ENCODE assay signal across 8 mouse cellular contexts in genomic region chr11:84168701-84169288, GRCm38 (mm10). TPM values are rescaled to one million over a fixed set of nuclear protein-coding genes. Genes with fewer than 3 reads are reported as not detected.
DNase-seq lines count a peak whose midpoint lies in the region; ATAC-seq lines count a peak whose summit lies in the region.

No protein-coding gene starts in this region.

- no peak overlapping the region for H3K4me2 ChIP-seq in midbrain, embryonic 11.5 days
- H3K4me2 ChIP-seq in liver, embryonic 16.5 days (ENCODE audit: low read depth, low read length): peak overlapping the region; percentile 13; the same call in 1 of the 2 replicates

- no peak overlapping the region for H3K9ac ChIP-seq in midbrain, embryonic 11.5 days (ENCODE audit: low read length)
- no peak overlapping the region for H3K9ac ChIP-seq in liver, embryonic 16.5 days (ENCODE audit: low read depth, low read length)

- no peak overlapping the region for H3K27ac ChIP-seq in midbrain, embryonic 11.5 days (ENCODE audit: low read depth, low read length)
- no peak overlapping the region for H3K27ac ChIP-seq in midbrain, embryonic 10.5 days (replicated peaks)
- H3K27ac ChIP-seq in liver, embryonic 16.5 days (ENCODE audit: low read length): no peak overlapping the region

- no peak overlapping the region for H3K4me3 ChIP-seq in midbrain, embryonic 11.5 days (ENCODE audit: low read depth, low read length)
- no peak overlapping the region for H3K4me3 ChIP-seq in midbrain, embryonic 10.5 days
- no peak overlapping the region for H3K4me3 ChIP-seq in liver, embryonic 16.5 days (ENCODE audit: low read depth, low read length)

- no peak for ATAC-seq in midbrain, embryonic 11.5 days (ENCODE audit: low FRiP score)
- peak; percentile 68 for ATAC-seq in liver, embryonic 16.5 days (ENCODE audit: low read depth)

- H3K9me3 ChIP-seq in midbrain, embryonic 11.5 days (ENCODE audit: control insufficient read depth, low read length): no peaks in the 10 kb centered on the region
- H3K9me3 ChIP-seq in midbrain, embryonic 10.5 days (replicated peaks): no peaks in the 10 kb centered on the region
- H3K9me3 ChIP-seq in liver, embryonic 16.5 days (replicated peaks; ENCODE audit: control insufficient read depth, low read length): no peaks in the 10 kb centered on the region

- peak; percentile 84 for DNase-seq in midbrain, embryonic 11.5 days (ENCODE audit: low spot score, missing footprints)
- no peak for DNase-seq in midbrain, embryonic 10.5 days (ENCODE audit: low spot score)
- peak; percentile 61 for DNase-seq in adrenal gland, postnatal 14 days
- DNase-seq in gastrocnemius, postnatal 25 days: peak; percentile 21
- DNase-seq in kidney, postnatal 14 days: peak; percentile 59
- DNase-seq in retina, postnatal 7 days (ENCODE audit: low read depth, low spot score): peak; percentile 9
- DNase-seq in spleen, postnatal 4 days (ENCODE audit: low spot score in 2 of 2): no peak

- WGBS in midbrain, embryonic 11.5 days: 24% methylated on average over 7 of the region's 7 CpGs
- 29% methylated on average over 7 of the region's 7 CpGs for WGBS in midbrain, embryonic 10.5 days
- 14% methylated on average over 7 of the region's 7 CpGs for WGBS in liver, embryonic 16.5 days (ENCODE audit: insufficient replicate concordance)

- H3K4me1 ChIP-seq in midbrain, embryonic 11.5 days (ENCODE audit: control insufficient read depth, insufficient read depth, low read length): no peaks in the 10 kb centered on the region
- H3K4me1 ChIP-seq in midbrain, embryonic 10.5 days: peaks cover 14% of the 10 kb centered on the region
- H3K4me1 ChIP-seq in liver, embryonic 16.5 days (ENCODE audit: control insufficient read depth, low read depth, low read length): no peaks in the 10 kb centered on the region

- no peaks in the 10 kb centered on the region for H3K27me3 ChIP-seq in midbrain, embryonic 11.5 days (ENCODE audit: control insufficient read depth, insufficient read depth, low read length)
- H3K27me3 ChIP-seq in midbrain, embryonic 10.5 days (ENCODE audit: low read depth, poor library complexity, severe bottlenecking): peaks cover 7% of the 10 kb centered on the region; the same call in 1 of the 2 replicates
- no peaks in the 10 kb centered on the region for H3K27me3 ChIP-seq in liver, embryonic 16.5 days (ENCODE audit: control insufficient read depth, insufficient read depth, low read depth, low read length)

- H3K36me3 ChIP-seq in midbrain, embryonic 11.5 days (ENCODE audit: control insufficient read depth, insufficient read depth, low read length): no peaks in the 10 kb centered on the region
- no peaks in the 10 kb centered on the region for H3K36me3 ChIP-seq in midbrain, embryonic 10.5 days
- H3K36me3 ChIP-seq in liver, embryonic 16.5 days (ENCODE audit: control insufficient read depth, insufficient read depth): no peaks in the 10 kb centered on the region

RNA-seq across cellular contexts. Expression of gene Gm11437, which starts 1.5 kb away (rescaled TPM):
- polyA plus RNA-seq in midbrain, embryonic 11.5 days (2014; fragmentation: Nextera tagmentation; extraction: Ambion mirVana): not detected in 2 replicates
- polyA plus RNA-seq in midbrain, embryonic 10.5 days (2016; fragmentation: Nextera tagmentation; extraction: Ambion mirVana): not detected in 2 replicates
- total RNA-seq in adrenal gland, postnatal 14 days (2021): 0.26 TPM in 1 of 2 replicates, not detected in the other
- total RNA-seq in gastrocnemius, postnatal 25 days (2021): not detected
- not detected in 2 replicates for polyA plus RNA-seq in liver, embryonic 16.5 days (2015; fragmentation: Nextera tagmentation; extraction: Ambion mirVana)

RNA-seq across cellular contexts. Expression of gene Acaca, which starts 39.3 kb away (rescaled TPM):
- 29.9 and 32.6 TPM in 2 replicates for polyA plus RNA-seq in midbrain, embryonic 11.5 days (2014; fragmentation: Nextera tagmentation; extraction: Ambion mirVana)
- polyA plus RNA-seq in midbrain, embryonic 10.5 days (2016; fragmentation: Nextera tagmentation; extraction: Ambion mirVana): 18.9 and 25.9 TPM in 2 replicates
- 80.0 and 100 TPM in 2 replicates for total RNA-seq in adrenal gland, postnatal 14 days (2021)
- total RNA-seq in gastrocnemius, postnatal 25 days (2021): 10 to 100 TPM; 13.4 to 20.3 TPM
- polyA plus RNA-seq in liver, embryonic 16.5 days (2015; fragmentation: Nextera tagmentation; extraction: Ambion mirVana): 6.0 and 6.7 TPM in 2 replicates

RNA-seq across cellular contexts. Expression of gene Tada2a, which starts 39.4 kb away (rescaled TPM):
- 33.7 and 33.9 TPM in 2 replicates for polyA plus RNA-seq in midbrain, embryonic 11.5 days (2014; fragmentation: Nextera tagmentation; extraction: Ambion mirVana)
- 36.4 and 37.8 TPM in 2 replicates for polyA plus RNA-seq in midbrain, embryonic 10.5 days (2016; fragmentation: Nextera tagmentation; extraction: Ambion mirVana)
- 15.5 and 16.7 TPM in 2 replicates for total RNA-seq in adrenal gland, postnatal 14 days (2021)
- total RNA-seq in gastrocnemius, postnatal 25 days (2021): 1 to 10 TPM; 8.0 to 8.7 TPM
- 7.7 and 7.9 TPM in 2 replicates for polyA plus RNA-seq in liver, embryonic 16.5 days (2015; fragmentation: Nextera tagmentation; extraction: Ambion mirVana)

Comparison
In these comparisons a context has a peak if more than half of its experiments do, and no peak if none do; other contexts are left out.
1. DNase-seq: peak in midbrain, embryonic 11.5 days (single experiment), adrenal gland, postnatal 14 days (single experiment), gastrocnemius, postnatal 25 days (single experiment), kidney, postnatal 14 days (single experiment) and retina, postnatal 7 days (single experiment); none in midbrain, embryonic 10.5 days (single experiment) and spleen, postnatal 4 days (0 of 2).